Mouse (Mus musculus) cerebellum, adult 2 months (tissue): ENCODE results near the gene Tmbim4.

Experiments
- CTCF ChIP-seq: fragments of 200-500 bp; IDR thresholded peaks from 2 replicates; pipeline ENCODE4 v1.5.1; 2011; ENCODE audit warnings: low read depth, mild to moderate bottlenecking, control low read depth, low read length, moderate library complexity, borderline replicate concordance; ENCODE audit not compliant: insufficient read depth
- POLR2A ChIP-seq: fragments of 200-500 bp; IDR thresholded peaks from 2 replicates; pipeline ENCODE4 v1.6.1; 2011; ENCODE audit warnings: low read length, control low read depth, borderline replicate concordance; ENCODE audit not compliant: insufficient read depth

DNA sequence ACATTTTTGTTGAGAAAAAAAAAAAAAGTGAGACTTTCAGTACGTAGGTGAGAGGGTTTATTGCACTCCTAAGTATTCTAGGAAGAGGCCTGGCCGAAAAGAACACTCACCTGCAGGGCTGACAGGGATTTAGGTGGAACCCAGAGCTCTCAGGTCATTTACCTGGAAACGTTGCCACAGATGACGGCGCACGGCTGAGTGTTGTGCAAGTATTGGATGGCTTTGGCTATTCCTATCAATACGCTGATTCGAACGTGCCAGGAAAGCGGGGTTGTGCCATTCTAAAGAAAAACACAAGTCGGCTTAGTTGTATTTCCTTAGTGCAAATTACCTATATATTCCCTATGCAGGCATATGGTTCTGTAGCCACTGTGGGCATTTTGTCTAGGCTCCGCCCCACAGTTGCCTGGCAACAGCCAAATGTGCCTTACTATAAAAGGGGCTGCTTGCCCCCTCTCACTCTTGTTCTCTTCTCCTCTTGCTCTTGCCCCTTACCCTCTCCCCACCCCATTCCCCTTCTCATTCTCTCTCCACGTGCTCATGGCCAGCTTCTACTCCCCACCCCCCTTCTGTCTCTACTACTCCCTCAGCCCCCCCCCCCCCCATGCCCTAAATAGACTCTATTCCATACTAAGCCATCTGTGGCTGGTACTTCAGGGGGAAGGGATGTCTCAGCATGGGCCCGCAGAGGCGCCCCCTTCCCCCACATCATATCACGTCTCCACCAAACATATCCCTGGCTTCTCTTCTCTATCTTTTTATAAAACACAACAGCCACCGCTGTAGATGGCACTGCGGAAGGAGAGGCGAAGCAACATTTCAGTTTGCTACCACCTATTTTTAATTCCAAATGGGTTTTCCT is 36.2 kb upstream of the Tmbim4 start:
- TF ChIP-seq POLR2A = no peak
- TF ChIP-seq CTCF = no peak
